Mouse (Mus musculus) adrenal gland (tissue): ENCODE data around the gene Slc22a23.

ENCODE experiments used
- intact Hi-C: fragments of 180-260 bp; cut with DNase I; formaldehyde crosslinking; loops from one replicate; pipeline ENCODE4 v1.15.1; 2025

Gene Slc22a23

GRCm38 (mm10) chr13:34344376-34345127 lies 430 bp downstream of the Slc22a23 start:
- intact Hi-C loops: loop anchor here (5.0 to 10.0 kb wide), 2 partner anchors 157 to 290 kb away; no protein-coding TSS in a partner anchor

- intact Hi-C loops: loop anchor here (10.0 kb wide), 1 partner anchor 291 kb away; no protein-coding TSS in a partner anchor
Observed at GRCm38 (mm10) chr13:34343719-34344375, 1.1 kb downstream of the Slc22a23 start.

- intact Hi-C loops: loop anchor here (10.0 kb wide), 1 partner anchor 292 kb away; no protein-coding TSS in a partner anchor
Observed at GRCm38 (mm10) chr13:34342286-34342890, 2.6 kb downstream of the Slc22a23 start.

DNA sequence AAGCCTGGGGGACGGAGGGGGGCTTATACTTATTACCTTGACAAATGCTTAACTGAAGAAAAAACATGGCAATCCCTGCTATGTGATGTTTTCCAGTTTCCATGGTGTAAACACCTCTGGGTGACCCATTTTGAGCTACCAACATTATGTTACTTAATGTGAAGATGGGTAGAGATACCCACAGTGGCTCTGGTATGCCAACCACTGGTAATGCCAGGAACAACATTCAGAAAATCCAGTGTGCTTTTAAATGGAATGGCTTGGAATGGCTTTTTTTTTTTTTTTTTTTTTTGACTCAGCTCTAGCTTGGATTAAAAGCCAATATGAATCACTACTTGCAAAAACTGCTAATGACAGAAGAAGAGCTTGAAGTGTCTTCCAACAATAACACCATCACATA lies 8.1 kb downstream of the Slc22a23 start:
- intact Hi-C loops: no loop called here

DNA sequence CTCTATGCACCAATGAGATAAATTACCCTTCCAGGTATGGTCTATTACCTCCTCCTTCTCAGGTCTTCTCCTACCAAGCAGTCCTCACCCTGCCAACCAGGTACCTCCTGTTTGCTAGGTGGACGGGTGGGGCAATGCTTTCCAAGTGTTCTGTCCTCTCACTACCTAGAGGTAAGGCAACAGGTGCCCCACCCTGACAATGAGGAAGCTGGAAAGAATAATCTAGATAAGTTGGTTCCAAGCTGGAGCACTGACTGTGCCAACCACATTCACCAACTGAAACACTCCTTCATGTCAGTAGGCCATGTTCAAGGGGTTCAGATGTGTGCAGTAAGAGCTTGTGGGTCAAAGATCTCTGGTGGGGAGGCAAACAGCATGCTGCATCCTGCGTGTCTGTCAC lies 10.1 kb downstream of the Slc22a23 start:
- intact Hi-C loops: loop anchor here (5.0 kb wide), 1 partner anchor 143 kb away; no protein-coding TSS in a partner anchor

DNA sequence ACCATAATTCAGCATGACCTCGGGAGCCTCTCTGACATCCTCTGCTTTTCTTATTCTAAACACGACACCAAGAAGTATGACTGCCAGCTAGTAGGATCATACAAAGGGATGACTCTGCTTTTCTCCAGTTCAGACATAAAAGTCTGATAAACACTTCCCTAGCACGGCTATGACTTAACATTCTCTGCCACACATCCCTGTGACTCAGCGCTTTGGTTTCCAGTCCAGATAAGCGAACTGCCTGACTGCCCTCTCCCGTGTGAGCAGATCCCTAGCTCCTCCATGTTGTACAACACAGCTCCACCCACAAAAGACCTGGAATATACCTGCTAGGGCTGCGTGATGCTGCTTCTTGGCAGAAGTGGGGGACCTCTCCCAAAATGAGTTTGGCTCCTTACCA lies 12.2 kb downstream of the Slc22a23 start:
- intact Hi-C loops: loop anchor here (5.0 kb wide), 1 partner anchor 140 kb away; no protein-coding TSS in a partner anchor

DNA sequence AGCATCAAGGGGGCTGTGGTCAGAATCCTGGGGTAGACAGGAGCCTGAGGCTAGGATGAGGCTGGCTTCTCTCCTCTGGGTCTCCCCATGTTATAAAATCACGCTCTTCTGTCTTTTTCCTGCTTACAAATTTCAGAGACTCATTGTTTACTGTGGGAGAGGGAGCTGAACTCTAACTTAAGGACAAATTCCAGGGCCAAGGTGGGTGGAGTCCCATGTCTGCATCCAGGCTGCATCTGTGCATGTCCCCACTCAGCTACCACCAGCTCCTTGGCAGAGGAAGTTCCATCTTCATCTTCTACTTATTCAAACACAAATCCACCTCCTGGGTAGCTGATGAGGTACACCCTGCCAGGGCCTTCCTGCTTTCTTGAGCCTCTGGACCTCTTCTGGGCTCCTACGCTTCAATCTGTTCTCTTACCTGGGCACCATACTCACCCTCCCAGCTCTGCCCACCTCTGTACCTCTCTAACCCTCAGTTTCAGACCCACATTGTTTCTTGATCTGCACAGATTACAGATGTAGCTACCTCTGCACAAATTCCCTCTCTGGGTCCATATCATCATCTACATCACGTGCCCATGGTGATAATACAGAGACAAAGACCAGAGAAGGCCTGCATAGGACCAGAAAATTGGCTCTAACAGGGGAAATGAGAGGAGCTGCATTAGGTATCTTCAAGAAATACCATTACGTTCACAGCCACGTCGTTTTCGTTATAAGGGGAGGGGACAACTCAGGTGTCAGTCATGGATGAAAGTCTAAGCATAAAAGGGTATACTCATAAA lies 13.4 kb downstream of the Slc22a23 start:
- intact Hi-C loops: loop anchor here (5.0 kb wide), 1 partner anchor 139 kb away; no protein-coding TSS in a partner anchor

- intact Hi-C loops: no loop called here
Observed at GRCm38 (mm10) chr13:34329589-34329988, 15.4 kb downstream of the Slc22a23 start.

DNA sequence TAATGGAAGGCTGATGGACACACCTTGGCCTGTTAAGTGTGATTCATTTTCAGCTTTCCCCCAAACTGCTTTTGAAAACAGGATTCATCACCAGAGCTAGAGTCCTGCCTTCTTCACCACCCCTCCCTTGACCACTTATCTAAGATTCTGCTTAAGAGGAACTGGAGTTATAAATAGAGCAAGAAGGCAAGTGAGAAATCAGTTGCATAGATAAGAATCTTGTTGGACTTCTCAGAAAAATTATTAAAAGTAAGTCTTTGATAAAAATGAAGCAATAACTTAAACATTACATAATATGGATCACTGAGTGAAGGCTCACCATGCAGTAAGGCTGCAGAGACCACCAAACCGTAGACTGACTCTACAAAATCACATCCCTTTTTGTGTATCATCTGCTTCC lies 18.0 kb downstream of the Slc22a23 start:
- intact Hi-C loops: no loop called here

GRCm38 (mm10) chr13:34323361-34323760 lies 21.6 kb downstream of the Slc22a23 start:
- intact Hi-C loops: no loop called here

GRCm38 (mm10) chr13:34320482-34320881 lies 24.5 kb downstream of the Slc22a23 start:
- intact Hi-C loops: no loop called here

DNA sequence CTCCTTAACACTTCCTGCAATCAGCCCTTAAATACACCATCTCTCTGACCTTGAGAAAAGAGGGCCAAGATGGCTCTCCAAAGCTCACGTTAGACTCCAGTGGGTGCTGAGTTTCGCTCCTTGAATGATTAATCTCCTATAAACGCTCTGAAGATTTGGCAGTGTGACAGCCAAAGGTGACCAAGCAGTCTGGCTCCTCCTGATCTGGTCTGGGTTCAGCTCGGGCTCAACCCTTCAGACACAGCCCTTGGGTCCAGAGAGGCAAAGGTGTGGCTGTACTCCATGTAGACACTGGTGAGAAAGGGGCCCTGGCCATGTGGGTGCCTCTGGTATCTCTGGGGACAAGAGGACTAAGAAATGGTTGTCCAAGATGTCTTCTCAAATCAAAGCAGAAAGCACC lies 27.9 kb downstream of the Slc22a23 start:
- intact Hi-C loops: no loop called here

DNA sequence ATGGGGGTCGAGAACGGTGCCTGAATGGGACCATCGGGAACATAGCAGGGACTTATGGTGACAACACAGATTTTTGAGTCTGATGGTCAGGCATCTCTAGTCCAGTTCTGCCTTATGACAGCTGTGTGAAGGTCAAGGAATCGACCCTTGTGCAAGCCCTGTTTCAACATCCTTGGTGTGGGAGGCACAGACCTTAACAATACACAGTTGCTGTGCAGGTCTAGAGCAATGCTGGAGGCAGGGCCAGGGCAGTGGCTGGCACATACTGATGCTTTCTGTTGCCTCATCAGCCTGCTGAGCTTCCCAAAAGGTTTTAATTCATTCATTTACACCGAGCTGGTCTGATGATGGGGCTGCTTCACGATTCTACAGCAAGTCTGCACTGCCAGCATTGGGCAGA lies 28.5 kb downstream of the Slc22a23 start:
- intact Hi-C loops: no loop called here

- intact Hi-C loops: no loop called here
Observed at GRCm38 (mm10) chr13:34313033-34313491, 31.9 kb downstream of the Slc22a23 start.

DNA sequence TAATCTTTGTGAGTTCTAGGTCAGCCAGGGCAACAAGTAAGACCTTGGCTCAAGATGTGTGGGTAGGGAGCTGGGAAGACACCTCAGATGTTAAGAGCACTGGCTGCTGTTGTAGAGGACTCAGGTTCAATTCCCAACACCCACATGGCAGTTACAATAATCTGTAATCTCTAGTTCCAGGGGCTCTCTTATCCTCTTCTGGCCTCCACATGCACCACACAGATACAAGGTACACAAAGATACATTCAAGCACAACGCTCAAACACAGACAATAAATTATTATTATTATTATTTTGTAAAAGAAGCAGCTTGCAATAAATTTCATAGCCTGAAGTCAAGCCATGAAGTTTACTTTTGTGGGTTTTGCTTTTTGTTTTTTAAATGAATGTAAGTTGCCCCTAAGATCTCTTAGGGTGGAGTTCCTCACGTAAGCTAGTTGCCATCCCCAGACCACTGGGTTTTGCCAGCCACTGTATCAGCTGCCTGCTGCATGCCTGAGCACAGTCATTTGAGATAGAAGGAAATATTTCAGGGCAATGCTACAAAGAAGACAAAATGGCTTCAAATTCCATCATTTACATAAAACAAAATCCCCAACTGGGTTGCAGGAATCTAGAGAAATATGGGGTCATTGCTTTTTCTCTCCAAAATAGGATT lies 32.5 kb downstream of the Slc22a23 start:
- intact Hi-C loops: no loop called here

GRCm38 (mm10) chr13:34311593-34311992 lies 33.4 kb downstream of the Slc22a23 start:
- intact Hi-C loops: no loop called here

GRCm38 (mm10) chr13:34308604-34308927 lies 36.4 kb downstream of the Slc22a23 start:
- intact Hi-C loops: no loop called here

DNA sequence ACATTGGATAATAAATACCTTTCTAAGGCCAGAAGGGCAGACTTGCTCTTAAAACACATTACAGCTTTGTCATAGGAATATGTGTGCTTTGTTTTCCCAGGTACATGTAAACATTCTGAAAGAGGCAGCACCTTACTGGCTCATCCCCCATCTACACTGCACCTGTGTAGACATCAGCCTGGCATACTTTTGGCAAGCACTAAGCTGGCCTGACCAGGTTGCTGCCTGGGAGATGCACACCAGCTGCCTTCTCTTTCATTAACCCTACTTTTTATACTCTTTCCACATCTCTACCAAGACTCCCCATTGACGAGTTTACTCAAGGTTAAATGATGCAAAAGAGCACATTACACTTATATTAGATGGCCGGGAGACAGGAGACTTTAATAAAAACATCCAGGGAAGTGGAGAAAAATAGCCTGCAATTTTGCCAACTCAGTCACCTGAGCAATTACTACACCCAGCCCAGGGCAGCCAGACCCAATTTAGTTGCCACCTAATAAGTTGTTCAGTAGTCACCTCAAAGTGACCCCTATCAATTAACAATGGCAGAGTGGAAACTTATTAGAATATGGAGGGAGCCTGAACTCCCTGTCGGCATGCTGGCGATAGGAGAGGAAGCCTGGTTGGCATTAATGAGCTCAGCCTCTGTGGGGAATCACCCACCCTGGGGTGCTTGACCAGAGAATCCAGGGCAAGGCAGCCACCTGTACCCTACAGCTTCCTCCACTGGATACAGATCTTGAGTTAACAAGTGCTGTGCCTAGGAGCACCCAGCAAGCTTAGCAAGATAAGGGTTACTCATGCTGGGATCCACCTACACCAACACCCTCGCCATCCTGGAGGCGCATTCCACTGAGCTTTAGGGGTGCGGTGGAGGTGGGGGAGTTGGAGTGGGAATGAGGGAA lies 37.0 kb downstream of the Slc22a23 start:
- intact Hi-C loops: no loop called here

DNA sequence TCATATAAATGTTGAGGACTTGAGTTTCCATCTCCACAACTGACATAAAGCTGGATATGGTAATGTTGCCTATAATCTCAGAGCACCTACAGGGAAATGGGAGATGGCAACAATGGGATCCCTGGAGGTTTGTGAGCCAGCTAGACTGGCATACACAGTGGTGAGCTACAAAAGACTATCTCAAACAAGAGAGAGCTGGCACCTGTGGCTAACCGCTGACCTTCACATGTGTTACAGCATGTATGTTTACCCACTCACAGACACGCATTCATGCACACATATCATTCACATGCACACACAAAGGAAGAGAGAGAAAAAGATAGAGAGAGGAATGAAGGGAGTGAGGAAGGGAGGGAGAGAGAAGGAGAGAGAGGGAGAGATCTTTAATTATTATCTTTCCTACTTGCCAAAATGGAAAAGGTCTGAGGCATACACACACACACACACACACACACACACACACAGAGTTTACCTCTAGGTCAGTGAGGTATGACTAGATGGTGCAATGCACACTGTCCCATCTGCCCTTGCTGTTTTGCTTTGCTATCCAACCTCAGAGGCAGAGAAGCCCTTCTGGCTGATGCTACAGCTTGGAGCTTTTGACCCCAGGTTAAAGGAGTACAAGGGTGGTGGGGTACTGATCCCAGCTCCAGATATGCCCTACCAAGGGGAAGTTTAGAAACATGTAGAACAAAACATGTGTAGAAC lies 38.9 kb downstream of the Slc22a23 start:
- intact Hi-C loops: no loop called here
